Mouse (Mus musculus): Measurements from ENCODE around the gene Entpd7.

- TF ChIP-seq CTCF (conservative IDR thresholded peaks at IDR 0.05; ENCODE audit: low read length) (no peak), NANOG (IDR thresholded peaks at IDR 0.05; ENCODE audit: borderline replicate concordance, low read length) (no peak)
These were observed 34.7 kb downstream of the Entpd7 start for GRCm38 (mm10) chr19:43724194-43724593.

Data from E14TG2a.4 (cell line).